Mouse (Mus musculus) natural killer cell, adult 2 months (primary cell): ENCODE data around the gene Hdgf.
"Not testable (repeated sequence)": the region's sequence is repeated elsewhere in the genome, so short reads cannot be mapped to it uniquely, and the experiment has no call there.

Experiments used
- DNase-seq, 2 experiments: peaks; one replicate each; pipeline ENCODE4 v3.0.0; 2022; ENCODE audit warnings: low spot score in 2 of 2

Hdgf gene

DNA sequence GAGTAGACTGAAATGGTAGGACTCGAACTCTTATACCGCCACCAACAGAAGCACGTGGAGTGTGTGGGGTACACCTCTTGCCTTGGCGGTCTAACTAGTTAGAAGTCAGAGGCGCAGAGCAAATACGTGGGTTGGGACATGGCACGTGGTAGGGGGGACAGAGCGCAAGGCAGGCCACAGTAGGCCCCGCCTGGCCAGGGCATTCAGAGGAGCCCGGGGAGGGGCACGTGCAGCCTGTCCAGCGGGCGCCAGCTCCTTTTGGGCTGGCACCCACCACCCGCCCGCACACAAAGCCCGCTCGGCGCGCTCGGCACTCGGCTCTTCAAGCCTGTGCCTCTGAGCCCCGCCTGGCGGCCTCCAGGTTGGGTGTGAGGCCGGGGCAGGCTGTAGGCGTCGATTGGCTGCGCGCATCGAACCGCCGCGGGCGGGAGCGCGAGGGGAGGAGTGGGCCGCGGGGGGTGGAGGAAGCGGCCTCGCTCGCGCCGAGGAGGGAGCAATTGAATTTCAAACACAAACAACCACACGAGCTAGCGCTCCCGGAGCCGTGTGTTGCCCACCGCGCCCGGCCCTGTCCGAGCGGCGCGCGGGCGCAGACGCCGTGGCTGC lies at the start of gene Hdgf:
Hdgf (plus strand) TSS at position 442 of the 606 bp plus-strand sequence.
- peak; percentile 93 to 94 for DNase-seq

DNA sequence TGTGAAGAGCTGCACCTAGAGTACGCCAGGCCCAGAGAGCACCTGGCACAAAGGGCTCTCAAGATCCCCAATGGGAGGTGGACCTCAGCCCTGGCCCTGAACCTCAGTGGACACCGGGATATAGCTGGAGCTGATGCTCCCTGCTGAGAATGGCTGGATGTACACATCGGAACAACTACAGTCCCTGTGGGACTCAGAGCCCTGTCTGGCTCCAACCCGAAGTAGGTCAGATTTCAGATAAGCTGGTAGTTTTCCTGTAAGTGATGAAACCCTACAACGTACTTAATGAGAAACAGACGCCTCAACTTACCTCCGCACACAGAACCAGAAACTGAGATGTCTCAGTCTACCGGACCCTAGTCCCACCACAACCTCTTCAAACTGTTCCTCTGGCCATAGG lies 48.5 kb upstream of the Hdgf start:
- DNase-seq, result no peak

DNA sequence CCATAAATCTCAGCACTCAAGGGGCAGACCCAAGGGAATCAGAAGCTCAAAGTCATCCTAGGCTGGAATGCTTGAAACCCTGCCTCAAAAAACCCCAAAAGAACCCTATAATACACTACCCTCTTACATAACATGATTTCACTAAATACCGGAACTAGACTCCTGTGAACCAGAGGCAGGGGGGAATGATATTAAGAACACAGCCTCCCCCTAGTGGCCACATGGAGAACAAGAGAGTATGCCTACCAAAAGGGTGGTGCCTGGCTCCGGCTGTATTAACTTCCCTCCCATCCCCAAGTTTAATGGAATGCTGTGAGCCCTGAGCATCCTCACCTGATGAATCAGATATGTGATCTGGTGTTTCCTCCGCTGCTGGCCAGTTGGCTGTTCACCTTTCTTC lies 46.3 kb upstream of the Hdgf start:
- peak; percentile 64 to 70 for DNase-seq

- DNase-seq, result not testable (repeated sequence)
Measured at GRCm38 (mm10) chr3:87864111-87864510, 42.0 kb upstream of the Hdgf start.

DNA sequence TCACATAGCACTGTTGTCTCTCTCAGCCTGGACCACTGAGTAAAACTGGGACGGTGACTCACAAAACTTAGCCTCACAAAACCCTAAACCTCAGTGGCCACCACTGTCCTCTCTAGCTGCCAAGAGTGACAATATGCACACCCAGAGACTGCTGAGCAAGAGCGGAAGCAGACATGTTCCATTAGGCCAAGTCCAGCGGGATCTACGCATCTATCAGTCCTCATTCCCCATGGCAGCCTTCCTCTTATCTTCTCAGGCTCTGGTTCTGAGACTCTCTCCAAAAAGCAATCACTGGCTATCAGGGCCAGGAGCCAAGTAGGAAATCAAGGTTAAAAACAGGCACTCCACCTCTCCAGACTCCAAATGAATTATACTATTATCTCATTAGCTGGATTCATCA lies 28.4 kb upstream of the Hdgf start:
- no peak for DNase-seq

DNA sequence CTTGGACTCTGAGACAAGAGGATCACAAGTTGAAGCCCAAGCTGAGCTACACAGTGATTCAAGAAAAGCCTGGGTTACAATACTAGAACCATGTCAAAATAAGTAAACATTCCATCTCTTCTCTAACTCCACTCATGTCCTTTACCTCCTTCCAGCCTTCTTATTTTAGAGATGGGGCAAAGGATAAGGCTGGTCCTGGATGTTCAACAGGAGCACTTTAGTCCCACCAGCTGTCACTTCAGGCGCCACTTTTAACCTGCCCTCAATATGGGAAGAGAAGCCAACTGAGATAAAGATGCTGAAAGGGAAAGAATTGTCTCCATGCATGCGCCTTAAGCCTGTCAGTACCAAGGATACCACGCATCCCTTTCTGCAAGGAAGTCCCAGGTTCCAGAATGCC lies 21.8 kb upstream of the Hdgf start:
- no peak for DNase-seq

- peak; percentile 12 to 19 for DNase-seq
Measured at GRCm38 (mm10) chr3:87884708-87885251, 21.3 kb upstream of the Hdgf start.

DNA sequence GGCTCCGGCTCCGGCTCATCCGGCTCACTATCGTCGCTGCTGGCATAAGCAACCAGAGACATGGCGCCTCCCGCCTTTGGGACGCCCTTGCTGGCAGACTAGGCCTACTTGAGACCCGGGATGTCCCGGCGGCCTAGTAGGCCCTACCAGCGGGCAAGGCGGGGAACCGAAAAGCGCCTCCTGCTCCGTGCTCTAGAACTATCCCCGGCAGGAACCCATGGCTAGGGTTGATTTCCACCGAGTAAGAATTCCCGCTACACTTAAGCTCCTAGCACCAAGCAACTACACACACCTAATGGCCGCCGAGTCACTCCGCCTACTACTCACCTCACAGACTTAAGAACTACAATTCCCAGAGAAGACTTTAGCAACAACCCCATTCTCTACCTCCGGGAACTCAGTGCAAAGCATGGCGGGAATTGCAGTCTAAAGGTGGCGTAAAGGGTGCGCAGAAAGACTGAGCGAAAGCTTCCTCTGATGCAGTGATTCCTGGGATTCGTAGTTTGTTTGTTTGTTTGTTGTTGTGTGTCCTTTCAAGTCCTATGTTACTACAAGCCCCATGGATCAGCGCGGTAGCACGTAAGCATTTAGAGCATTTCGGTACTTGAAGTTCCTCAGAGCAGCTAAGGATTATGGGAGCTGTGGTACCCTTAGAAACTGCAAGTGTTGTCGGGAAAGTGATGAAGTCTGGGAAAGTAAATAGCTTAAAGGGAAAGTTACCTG lies 20.7 kb upstream of the Hdgf start, which contains the start of gene Prcc:
Prcc (minus strand) TSS at position 328 of the 723 bp plus-strand sequence.
- DNase-seq, result peak; percentile 94 to 95

DNA sequence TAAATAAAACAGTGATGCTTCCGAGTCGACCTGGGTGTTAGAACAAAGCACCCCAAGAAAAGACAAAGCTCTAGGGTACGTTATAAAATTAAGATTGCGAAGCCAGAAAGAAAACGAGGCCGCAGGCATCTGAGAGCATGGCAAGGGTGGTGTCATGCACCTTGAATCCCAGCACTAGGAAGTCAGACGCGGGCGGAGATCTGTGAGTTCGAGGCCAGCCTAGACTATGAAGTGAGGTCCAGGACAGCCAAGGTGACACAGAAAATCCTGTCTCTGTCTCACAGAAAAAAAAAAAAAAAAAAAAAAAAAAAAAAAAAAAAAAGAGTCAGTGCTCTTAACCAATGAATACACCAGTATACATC lies 20.1 kb upstream of the Hdgf start:
- DNase-seq, result no peak

DNA sequence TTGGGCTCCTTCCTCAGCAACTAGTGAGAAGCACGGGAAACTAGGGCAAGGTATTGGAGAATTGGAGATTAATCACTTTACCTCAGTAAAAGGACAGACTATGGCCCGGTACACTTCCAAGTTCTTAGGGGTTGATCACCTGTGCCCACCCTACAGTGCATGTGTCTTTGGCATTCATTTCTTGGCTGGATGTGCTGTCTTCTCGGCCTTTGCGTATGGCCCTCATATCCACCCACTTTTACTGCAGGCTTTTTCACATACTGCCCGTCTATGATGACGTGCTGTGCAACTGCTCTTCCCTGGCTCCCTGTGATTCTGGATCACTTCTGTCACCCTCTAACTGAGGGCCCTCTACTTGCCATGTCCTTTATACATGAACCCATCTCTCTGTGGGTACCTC lies 19.7 kb upstream of the Hdgf start:
- DNase-seq, result no peak

DNA sequence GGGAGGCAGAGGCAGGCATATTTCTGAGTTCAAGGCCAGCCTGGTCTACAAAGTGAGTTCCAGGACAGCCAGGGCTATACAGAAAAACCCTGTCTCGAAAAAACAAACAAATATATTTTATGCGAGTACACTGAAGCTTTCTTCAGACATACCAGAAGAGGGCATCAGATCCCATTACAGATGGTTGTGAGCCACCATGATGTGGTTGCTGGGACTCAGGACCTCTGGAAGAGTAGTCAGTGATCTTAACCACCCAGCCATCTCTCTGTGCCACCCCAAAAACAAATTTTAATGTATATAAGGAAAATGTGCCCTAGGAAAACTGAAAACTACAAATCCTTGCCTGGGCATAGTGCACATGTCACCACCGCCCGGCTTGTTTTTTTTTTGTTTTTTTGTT lies 18.7 kb upstream of the Hdgf start:
- not testable (repeated sequence) for DNase-seq

DNA sequence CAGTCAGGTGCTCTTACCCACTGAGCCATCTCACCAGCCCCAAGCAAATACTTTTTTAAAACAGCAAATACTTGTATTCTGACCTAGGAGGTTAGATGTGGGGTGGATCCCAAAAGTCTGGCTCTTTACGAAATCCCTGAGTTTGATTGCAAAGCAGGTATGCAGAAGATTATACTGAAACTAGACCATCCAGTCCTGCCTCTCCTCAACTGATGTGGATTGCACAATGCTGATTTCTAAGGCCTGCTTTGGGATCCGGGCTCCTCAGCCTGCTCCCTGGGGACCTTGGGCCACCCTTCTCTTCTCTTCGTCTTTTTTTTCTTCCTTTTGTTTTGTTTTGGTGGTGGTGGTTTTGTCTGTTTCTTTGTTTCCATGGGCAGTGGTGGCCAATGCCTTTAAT lies 14.6 kb upstream of the Hdgf start:
- no peak for DNase-seq

DNA sequence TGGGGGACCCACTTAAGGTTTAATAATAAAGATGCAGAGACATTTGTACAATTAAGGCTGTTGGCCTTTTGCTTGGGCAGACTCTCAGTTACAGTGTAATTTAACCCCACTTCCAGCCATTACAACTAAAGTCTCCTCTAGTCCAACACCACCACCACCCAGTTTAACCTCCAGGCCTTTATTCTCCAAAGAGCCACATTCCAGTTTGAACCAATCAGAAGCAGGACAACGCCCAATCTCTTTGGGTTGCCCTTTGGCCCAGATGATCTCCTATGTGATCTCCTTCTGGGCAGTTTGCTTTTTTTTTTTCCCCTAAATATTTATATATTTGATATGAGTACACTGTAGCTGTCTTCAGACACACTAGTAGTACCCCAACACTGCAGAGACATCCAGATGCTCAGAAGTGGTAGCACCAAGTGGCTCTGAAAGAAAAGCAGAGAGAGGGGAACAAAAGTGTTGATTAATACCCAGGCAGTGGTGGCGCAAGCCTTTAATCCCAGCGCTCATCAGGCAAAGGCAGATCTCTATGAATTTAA lies 12.7 kb upstream of the Hdgf start:
- no peak for DNase-seq

- DNase-seq, result no peak
Measured at GRCm38 (mm10) chr3:87899266-87899665, 6.9 kb upstream of the Hdgf start.

DNA sequence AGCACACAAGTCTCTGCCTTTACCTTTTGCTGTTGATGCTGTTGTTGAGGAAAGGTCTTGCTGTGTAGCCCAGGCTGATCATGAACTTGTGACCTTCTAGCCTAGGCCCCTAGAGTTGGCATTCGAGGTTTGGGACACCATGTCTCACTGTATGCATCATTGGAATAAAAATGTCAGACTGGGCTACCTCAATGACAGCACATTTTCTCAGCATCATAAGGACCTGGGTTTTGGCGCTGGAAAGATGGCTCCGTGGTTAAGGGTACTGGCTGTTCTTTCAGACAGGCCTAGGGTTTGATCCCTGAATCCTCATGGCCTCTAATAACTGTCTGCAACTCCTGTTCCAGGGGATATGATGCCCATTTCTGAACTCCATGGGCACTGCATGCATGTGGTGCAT lies 6.3 kb upstream of the Hdgf start:
- DNase-seq, result no peak

GRCm38 (mm10) chr3:87901036-87901624 lies 5.0 kb upstream of the Hdgf start:
- no peak for DNase-seq

DNA sequence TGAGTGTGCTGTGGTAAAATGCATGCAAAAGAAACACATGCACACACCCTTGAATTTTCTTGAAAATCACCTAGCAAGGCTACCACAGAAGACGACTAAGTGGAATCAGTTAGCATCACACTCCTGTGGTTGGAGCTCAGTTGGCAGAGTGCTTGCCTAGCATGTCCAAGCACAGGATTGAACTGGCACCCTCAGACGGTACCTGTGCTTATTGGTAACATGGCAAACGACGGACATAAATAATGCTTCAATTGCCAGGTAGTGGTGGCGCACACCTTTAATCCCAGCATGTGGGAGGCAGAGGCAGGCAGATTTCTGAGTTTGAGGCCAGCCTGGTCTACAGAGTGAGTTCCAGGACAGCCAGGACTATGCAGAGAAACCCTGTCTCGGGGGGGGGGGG lies 4.2 kb upstream of the Hdgf start:
- DNase-seq, result not testable (repeated sequence)

GRCm38 (mm10) chr3:87903821-87904220 lies 2.3 kb upstream of the Hdgf start:
- DNase-seq, result no peak

DNA sequence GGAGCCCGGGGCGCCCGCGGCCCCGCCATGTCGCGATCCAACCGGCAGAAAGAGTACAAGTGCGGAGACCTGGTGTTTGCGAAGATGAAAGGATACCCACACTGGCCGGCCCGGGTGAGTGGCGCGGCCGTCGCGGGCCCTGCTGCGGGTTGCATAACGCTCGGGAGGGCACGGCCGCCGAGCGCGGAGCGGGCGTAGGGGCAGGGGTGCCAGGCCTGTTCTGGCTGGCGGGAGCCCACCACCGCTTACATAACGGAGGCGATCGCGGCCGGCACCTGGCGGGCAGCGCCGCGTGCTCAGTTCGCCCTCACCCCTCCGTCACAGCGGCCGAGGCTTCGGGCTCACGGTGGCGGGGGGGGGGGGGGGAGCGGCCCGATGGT lies 470 bp downstream of the Hdgf start:
- no peak for DNase-seq

- no peak for DNase-seq
Measured at GRCm38 (mm10) chr3:87906981-87907857, 1.1 kb downstream of the Hdgf start.

- DNase-seq, result no peak
Measured at GRCm38 (mm10) chr3:87907906-87908305, 1.8 kb downstream of the Hdgf start.

GRCm38 (mm10) chr3:87909381-87909780 lies 3.3 kb downstream of the Hdgf start:
- DNase-seq, result no peak
